Mouse (Mus musculus): ENCODE measurements around the gene Mtch2. TPM values are rescaled to one million over a fixed set of nuclear protein-coding genes. Genes with fewer than 3 reads are reported as not detected.
"Not testable (repeated sequence)": the region's sequence is repeated elsewhere in the genome, so short reads cannot be mapped to it uniquely, and the experiment has no call there.

Mtch2 gene
- 100 to 1,000 TPM; 129 to 134 TPM for total RNA-seq (2021)
- long read RNA-seq, experiment 1, transcript Mtch2-205 (13 exons, 2,596 nt) = major isoform, 140 of 174 reads
- long read RNA-seq, experiment 1, partial matches to known transcripts = 6 of 174 reads
- long read RNA-seq, experiment 1, other reads (novel, unspliced or antisense) = 26 of 174 reads
- long read RNA-seq, experiment 2, transcript Mtch2-205 (13 exons, 2,596 nt) = major isoform, 107 of 129 reads
- long read RNA-seq, experiment 2, partial matches to known transcripts = 1 of 129 reads
- long read RNA-seq, experiment 2, other reads (novel, unspliced or antisense) = 20 of 129 reads

GRCm38 (mm10) chr2:90846955-90847680 lies at the start of gene Mtch2:
Gene Mtch2, plus strand, starts transcription at chr2:90847155.
- intact Hi-C loops (cut with DNase I) = loop anchor here (5.0 kb wide), 1 partner anchor 65 kb away; the partner anchor contains the start of gene Agbl2
- peak; percentile 98 for DNase-seq (ENCODE audit: low spot score in 2 of 2)

DNA sequence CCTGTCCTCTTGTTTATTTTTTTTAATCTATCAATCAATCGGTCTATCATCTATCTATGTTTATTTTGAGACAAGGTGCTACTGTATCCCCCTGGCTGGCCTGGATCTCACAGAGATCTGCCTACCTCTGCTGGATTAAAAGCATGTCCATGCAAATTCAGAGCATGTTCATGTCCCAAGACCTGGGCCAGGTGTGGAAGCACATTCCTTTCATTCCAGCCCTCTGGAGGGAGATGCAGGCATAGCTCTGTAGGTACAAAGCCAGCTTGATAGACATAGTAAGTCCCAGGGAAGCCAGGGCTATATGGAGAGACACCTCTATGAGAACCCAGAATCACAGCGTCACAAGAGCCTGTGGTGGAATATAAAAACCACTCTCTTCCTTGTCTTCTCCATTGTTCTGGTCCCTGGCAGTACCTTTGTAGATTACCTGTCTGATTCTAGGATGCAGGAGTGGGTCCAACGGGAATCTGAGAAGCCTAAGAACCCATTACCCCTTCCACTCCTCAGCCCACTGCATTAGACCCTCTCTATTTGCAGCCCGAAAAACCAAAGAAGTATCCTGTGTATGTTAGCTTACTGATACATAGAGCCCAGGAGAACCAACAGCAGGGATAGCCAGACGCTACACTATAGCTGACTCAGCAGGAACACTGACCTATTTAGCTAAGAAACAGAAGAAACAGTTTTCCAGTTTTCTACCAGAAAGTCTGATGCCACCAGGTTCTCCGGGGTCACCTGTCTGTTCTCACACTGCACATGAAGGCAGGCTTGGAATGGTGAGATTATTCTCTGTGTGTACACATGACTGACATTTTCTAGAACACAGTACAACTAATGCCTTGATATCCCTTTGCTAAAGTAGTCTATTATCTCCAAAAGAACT lies 38.5 kb upstream of the Mtch2 start:
- intact Hi-C loops (cut with DNase I) = no loop called here

DNA sequence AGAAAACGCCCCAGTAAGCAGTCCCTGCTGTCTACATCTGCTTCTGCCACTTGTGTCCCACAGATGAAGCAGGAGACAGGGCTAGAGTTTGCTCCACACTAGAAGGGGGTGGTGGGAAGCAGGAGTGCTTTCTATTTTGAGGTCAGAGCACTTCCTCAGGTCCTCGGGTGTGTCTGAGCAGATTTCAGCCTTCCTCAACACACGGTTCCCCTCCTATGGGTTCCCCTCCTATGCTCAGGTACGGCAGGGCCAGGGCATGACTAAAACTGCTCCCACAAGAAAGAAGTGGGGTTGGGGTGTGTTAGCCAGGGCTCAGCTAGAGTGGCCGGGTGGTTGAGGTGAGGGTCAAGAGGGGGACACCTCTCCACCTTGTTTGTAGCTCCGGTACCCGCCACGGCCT lies 36.2 kb upstream of the Mtch2 start:
- intact Hi-C loops (cut with DNase I) = no loop called here
- no peak for DNase-seq (ENCODE audit: low spot score in 2 of 2)

More for the DNA sequence above, 38.5 kb upstream of the Mtch2 start:
- DNase-seq (ENCODE audit: low spot score in 2 of 2) = no peak

DNA sequence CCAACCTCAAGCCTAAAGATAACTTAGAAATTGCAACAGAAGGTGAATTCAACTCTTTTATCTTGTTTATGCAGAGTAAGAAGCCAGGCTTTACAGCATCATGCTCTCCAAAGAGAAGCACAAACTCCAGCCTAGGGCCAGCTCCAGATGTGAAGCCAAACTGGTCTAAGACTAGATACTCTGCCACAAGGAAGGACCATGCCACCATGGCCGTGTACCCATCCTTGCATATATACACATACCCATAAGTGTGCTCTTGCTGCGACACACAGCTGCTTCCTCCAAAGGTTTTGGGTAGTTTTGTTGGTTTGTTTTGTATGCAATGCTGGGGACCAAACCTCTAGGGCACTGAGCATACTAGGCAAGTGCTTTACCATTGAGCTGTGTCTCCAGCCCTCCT lies 31.7 kb upstream of the Mtch2 start:
- intact Hi-C loops (cut with DNase I) = no loop called here
- no peak for DNase-seq (ENCODE audit: low spot score in 2 of 2)

DNA sequence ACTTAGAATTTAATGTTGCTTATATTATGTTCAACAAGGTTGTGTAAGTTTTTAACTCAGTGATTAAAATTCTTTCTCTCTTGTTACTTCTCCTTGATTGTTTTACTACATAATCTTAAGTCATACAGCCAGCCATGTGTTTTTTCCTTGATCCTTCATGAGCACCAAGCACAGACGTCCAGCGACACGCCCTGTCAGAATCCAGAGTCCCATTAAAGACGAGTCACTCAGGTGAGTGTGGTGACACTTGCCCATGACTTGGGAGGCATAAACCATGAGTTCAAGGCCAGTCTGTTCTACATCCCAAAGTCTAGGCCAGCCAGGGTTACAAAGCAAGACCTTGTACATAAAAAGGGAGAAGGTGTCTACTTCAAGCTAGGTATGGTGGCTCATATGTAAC lies 30.8 kb upstream of the Mtch2 start:
- intact Hi-C loops (cut with DNase I) = no loop called here
- DNase-seq (ENCODE audit: low spot score in 2 of 2) = no peak

DNA sequence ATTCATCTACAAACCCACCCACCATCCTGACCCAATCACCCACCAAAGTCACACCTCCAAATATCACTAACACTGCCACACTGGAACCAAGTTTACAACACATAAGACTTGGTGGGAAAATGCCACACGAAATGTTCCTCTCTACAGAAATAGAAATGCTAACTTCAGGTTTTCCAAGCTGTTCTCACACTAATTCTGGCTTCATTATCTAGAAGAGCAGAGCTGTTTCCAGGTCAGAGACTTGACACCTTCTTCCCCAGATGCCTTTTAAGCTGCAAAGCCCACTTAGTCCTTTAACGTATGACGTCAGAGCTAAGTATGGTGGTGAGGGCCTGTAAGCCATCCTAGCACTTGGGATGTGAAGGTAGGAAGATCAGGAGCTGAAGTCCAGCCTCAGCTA lies 28.2 kb upstream of the Mtch2 start:
- intact Hi-C loops (cut with DNase I) = no loop called here
- peak in 1 of 2 experiments; percentile 44 for DNase-seq (ENCODE audit: low spot score in 2 of 2)

- no peak for DNase-seq (ENCODE audit: low spot score in 2 of 2)
- intact Hi-C loops (cut with DNase I) = no loop called here
These were observed 26.1 kb upstream of the Mtch2 start for GRCm38 (mm10) chr2:90820894-90821293.

DNA sequence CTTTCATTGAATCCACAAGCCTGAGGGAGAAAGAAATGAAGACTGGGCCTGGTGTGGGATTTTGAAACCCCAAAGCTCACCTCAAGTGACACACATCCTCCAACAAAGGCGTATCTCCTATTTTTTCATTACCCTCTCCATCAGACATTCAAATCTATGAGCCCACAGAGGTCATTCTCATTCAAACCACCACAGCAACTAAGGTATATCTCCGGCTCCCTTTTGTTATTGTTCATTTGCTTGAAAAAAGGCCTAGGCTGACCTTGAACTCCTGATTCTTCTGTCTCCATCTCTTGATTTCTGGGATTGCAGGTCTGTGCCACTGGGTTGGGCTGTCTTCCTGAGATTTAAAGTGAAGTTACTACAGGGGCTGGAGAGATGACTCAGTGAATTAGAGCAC lies 24.0 kb upstream of the Mtch2 start:
- intact Hi-C loops (cut with DNase I) = no loop called here
- DNase-seq (ENCODE audit: low spot score in 2 of 2) = no peak

DNA sequence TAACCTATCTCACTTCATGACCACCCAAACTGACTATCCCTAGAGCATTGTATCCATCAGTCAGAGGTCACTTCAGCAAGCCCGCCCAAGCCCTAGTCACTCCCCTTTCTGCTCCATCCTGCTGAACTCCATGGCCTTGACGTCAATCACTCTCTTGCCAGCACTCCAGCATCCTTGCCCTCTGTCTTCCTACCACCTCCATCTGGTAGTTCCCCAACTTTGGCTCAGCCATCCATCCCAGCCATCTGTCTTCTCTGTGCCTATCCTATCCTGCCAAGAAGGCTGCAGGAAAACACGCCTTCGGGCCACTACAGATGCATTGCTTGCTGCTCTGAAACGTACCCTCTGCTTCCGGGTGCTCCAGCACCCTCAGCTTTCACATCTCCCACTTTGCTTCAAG lies 23.2 kb upstream of the Mtch2 start:
- DNase-seq (ENCODE audit: low spot score in 2 of 2) = no peak
- intact Hi-C loops (cut with DNase I) = no loop called here

DNA sequence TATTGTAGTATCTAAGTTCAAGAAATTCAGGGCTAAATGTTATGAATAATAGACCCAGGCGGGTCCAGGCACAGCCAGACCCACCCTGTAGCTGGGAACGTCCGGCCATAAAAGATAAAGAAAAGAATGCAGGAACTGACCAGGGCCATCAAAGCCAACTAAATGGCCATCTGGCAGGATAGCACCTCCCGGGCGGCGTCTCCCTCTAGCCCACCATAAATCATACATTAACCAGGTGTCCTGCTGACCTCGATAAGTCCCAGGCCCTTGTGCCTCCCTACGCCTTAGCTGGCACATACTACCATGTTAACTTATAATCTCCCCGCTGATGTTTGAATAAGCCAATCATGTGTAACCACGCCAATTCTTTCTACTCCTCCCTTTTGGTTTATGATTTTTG lies 22.4 kb upstream of the Mtch2 start:
- intact Hi-C loops (cut with DNase I) = not testable (repeated sequence)

GRCm38 (mm10) chr2:90825515-90826172 lies 21.3 kb upstream of the Mtch2 start:
- intact Hi-C loops (cut with DNase I) = no loop called here
- no peak for DNase-seq (ENCODE audit: low spot score in 2 of 2)

More for the DNA sequence above, 22.4 kb upstream of the Mtch2 start:
- DNase-seq (ENCODE audit: low spot score in 2 of 2) = not testable (repeated sequence)

GRCm38 (mm10) chr2:90828739-90829138 lies 18.2 kb upstream of the Mtch2 start:
- intact Hi-C loops (cut with DNase I) = no loop called here
- no peak for DNase-seq (ENCODE audit: low spot score in 2 of 2)

- DNase-seq (ENCODE audit: low spot score in 2 of 2) = no peak
- intact Hi-C loops (cut with DNase I) = no loop called here
These were observed 13.5 kb upstream of the Mtch2 start for GRCm38 (mm10) chr2:90833502-90833901.

DNA sequence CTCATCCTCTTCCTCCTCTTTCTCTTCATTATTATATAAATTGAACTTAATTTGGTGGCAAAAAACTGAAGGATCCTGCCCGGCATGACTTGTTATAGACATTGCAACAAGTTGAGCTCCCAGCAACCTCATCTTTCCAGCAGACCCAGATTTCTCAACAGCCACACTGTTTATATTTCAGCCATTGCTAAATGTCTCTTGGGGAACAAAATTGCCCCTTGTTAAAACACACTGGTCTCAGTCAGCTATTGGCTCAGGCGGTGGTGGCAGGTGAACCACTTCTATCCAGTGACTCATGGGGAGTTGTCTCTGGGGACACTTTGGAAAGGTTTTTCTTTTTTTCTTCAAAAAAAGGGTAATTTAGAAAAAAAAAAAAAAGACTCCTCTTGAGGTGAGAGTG lies 8.3 kb upstream of the Mtch2 start:
- intact Hi-C loops (cut with DNase I) = no loop called here
- no peak for DNase-seq (ENCODE audit: low spot score in 2 of 2)

DNA sequence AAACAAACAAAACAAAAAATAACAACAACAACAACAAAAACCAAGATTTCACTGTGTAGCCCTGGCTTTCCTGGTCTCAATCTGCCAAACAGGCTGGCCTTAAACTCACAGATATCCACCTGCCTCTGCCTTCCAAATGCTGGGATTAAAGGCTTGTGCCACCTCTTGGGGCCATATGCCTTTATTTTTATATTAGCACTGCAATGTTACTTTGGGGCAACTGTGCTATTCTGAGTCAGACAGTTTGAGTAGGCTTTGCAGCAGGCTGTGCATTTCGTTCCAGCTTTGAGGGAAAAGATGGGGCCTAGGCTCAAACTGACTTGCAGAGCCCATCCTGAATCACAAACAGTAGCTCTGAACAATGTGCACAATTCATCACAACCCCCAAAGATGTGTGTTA lies 3.3 kb upstream of the Mtch2 start:
- intact Hi-C loops (cut with DNase I) = no loop called here

GRCm38 (mm10) chr2:90844262-90844661 lies 2.7 kb upstream of the Mtch2 start:
- no peak for DNase-seq (ENCODE audit: low spot score in 2 of 2)
- intact Hi-C loops (cut with DNase I) = no loop called here

More for the DNA sequence above, 3.3 kb upstream of the Mtch2 start:
- no peak for DNase-seq (ENCODE audit: low spot score in 2 of 2)

DNA sequence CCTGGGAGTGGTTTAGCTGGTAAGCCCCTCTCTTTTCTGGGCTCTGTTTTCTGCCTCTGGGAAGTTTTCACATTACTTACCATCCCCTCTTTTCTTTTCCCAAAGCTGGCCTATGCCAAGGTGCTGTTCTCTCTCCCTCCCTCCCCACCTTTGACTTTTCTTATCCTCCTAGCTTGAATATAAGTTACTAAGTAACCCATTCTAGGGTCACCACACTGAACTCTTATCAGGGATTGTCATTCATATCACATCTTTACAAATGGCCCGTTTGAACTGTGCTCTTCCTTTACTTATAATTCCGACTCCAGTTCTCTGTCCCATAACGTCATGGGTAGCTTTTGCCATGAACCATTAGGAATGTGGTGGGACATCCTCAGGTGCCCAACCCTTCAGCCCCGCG lies 1.7 kb upstream of the Mtch2 start:
- intact Hi-C loops (cut with DNase I) = loop anchor here (5.0 kb wide), 1 partner anchor 63 kb away; the partner anchor contains the start of gene Agbl2
- DNase-seq (ENCODE audit: low spot score in 2 of 2) = no peak

DNA sequence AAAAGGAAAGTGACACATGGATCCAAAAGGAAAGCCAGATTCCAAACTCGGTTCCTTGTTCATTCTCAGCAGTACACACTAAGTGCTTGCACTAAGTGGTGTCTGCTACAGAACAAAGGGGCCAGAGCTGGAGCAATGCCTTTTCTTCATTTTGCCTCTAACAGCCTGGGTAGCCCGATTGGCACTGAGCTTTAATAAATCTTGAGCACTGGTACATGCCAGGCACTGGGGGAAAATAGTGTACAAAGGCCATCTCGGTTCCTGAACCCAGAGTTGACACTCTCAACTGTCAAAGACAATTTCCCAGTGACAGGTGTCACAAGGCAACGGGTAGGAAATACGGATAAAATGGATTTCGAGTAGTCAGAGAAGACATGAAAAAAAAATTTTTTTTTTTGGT lies 784 bp upstream of the Mtch2 start:
- peak in 1 of 2 experiments; percentile 49 for DNase-seq (ENCODE audit: low spot score in 2 of 2)
- intact Hi-C loops (cut with DNase I) = loop anchor here (5.0 kb wide), 1 partner anchor 64 kb away; the partner anchor contains the start of gene Agbl2

DNA sequence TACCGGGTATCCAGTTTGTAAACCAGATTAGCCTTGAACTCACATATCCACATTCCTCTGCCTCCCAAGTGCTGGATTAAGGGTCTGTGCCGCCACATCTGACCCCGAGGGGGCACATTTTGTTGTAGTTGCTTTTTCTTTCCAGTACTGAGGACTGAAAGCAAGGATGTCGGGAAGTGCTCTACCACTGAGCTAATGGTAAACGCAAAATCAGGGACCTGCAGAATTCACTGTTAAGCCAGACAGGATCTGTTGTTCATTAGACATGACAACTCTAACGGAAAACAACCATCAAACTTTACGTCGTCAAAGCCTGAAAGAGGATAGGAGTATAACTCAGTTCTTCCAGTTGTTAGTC lies 379 bp upstream of the Mtch2 start:
- DNase-seq (ENCODE audit: low spot score in 2 of 2) = no peak
- intact Hi-C loops (cut with DNase I) = loop anchor here (5.0 kb wide), 1 partner anchor 64 kb away; the partner anchor contains the start of gene Agbl2
